Mouse (Mus musculus): Measurements from ENCODE around the gene Smok3a. TPM values are rescaled to one million over a fixed set of nuclear protein-coding genes. Genes with fewer than 3 reads are reported as not detected.
A peak's percentile ranks its signal among the peaks of the same experiment; 100 is the strongest.
"Not testable (repeated sequence)": the region's sequence is repeated elsewhere in the genome, so short reads cannot be mapped to it uniquely, and the experiment has no call there.

The Smok3a gene
- total and polyA plus RNA-seq, 2 experiments, result not detected

GRCm38 (mm10) chr5:138016997-138017396 is 4.1 kb upstream of the Smok3a start:
- Histone ChIP-seq H3K4me3 (ENCODE audit: insufficient read depth, low read depth, low read length) (no peak overlapping the region), H3K36me3 (ENCODE audit: control insufficient read depth, insufficient read depth, low read length) (no peaks in the 10 kb centered on the region), H3K27me3 (ENCODE audit: control insufficient read depth, insufficient read depth, low read length) (no peaks in the 10 kb centered on the region), H3K4me1 (ENCODE audit: control insufficient read depth, insufficient read depth, low read length) (peaks cover 10% of the 10 kb centered on the region), H3K79me2 (ENCODE audit: control insufficient read depth, insufficient read depth, low read length) (no peaks in the 10 kb centered on the region), H3K27ac (replicated peaks; ENCODE audit: insufficient read depth, low read depth, low read length) (no peak overlapping the region), H3K9ac (ENCODE audit: low read depth, low read length) (no peak overlapping the region)
- DNase-seq (ENCODE audit: extremely low read depth, low read depth, low spot score), result no peak
- TF ChIP-seq POLR2A (IDR thresholded peaks at IDR 0.05; ENCODE audit: extremely low read depth, insufficient read depth, low read length) (no peak), CTCF (IDR thresholded peaks at IDR 0.05; ENCODE audit: low read depth, low read length) (no peak)

- peak overlapping the region; percentile 75 for H3K27ac ChIP-seq (replicated peaks; ENCODE audit: insufficient read depth, low read depth, low read length)
- H3K79me2 ChIP-seq (ENCODE audit: control insufficient read depth, insufficient read depth, low read length); H3K27me3 ChIP-seq (ENCODE audit: control insufficient read depth, insufficient read depth, low read length); H3K4me3 ChIP-seq (ENCODE audit: insufficient read depth, low read depth, low read length); H3K9ac ChIP-seq (ENCODE audit: low read depth, low read length); H3K4me1 ChIP-seq (ENCODE audit: control insufficient read depth, insufficient read depth, low read length); H3K36me3 ChIP-seq (ENCODE audit: control insufficient read depth, insufficient read depth, low read length): not testable (repeated sequence)
- 40% methylated on average over 4 of the region's 4 CpGs for WGBS
- DNase-seq (ENCODE audit: extremely low read depth, low read depth, low spot score), result peak; percentile 89
Measured at GRCm38 (mm10) chr5:138019577-138019976, 1.5 kb upstream of the Smok3a start.

GRCm38 (mm10) chr5:138052894-138053293 is 31.8 kb downstream of the Smok3a start, which contains the start of gene Smok3c:
Gene Smok3c (plus strand): TSS chr5:138053194.
- no CpG with 5 or more reads among the region's 5 CpGs for WGBS
- not testable (repeated sequence) for H3K36me3 ChIP-seq (ENCODE audit: control insufficient read depth, insufficient read depth, low read length); H3K27ac ChIP-seq (replicated peaks; ENCODE audit: insufficient read depth, low read depth, low read length); H3K9ac ChIP-seq (ENCODE audit: low read depth, low read length); H3K4me1 ChIP-seq (ENCODE audit: control insufficient read depth, insufficient read depth, low read length); H3K27me3 ChIP-seq (ENCODE audit: control insufficient read depth, insufficient read depth, low read length); H3K4me3 ChIP-seq (ENCODE audit: insufficient read depth, low read depth, low read length); DNase-seq (ENCODE audit: extremely low read depth, low read depth, low spot score); H3K79me2 ChIP-seq (ENCODE audit: control insufficient read depth, insufficient read depth, low read length)

DNA sequence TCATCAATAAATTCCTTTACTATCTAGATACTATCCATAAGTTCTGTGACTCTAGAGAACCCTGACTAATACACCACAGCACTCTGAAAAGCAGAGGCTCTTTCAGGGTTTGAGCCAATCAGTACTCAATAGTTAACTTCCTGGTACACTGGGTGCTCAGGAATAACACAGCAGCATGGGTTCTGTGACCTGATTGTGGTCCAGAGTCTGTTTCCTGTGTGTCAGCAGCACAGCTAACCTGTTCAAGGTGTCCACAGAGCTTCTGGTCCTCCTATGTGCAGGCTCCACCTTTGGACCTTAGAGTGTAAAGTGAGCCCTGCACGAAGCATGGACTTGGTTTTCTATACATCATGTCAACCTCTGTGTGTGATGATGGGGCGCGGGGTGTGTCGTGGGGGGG is 52.7 kb downstream of the Smok3a start:
- Histone ChIP-seq H3K9ac (ENCODE audit: low read depth, low read length) (no peak overlapping the region), H3K4me1 (ENCODE audit: control insufficient read depth, insufficient read depth, low read length) (peaks cover 9% of the 10 kb centered on the region), H3K4me3 (ENCODE audit: insufficient read depth, low read depth, low read length) (no peak overlapping the region), H3K36me3 (ENCODE audit: control insufficient read depth, insufficient read depth, low read length) (no peaks in the 10 kb centered on the region), H3K79me2 (ENCODE audit: control insufficient read depth, insufficient read depth, low read length) (no peaks in the 10 kb centered on the region), H3K27ac (replicated peaks; ENCODE audit: insufficient read depth, low read depth, low read length) (no peak overlapping the region), H3K27me3 (ENCODE audit: control insufficient read depth, insufficient read depth, low read length) (no peaks in the 10 kb centered on the region)
- TF ChIP-seq POLR2A (IDR thresholded peaks at IDR 0.05; ENCODE audit: extremely low read depth, insufficient read depth, low read length) (no peak), CTCF (IDR thresholded peaks at IDR 0.05; ENCODE audit: low read depth, low read length) (no peak)
- no peak for DNase-seq (ENCODE audit: extremely low read depth, low read depth, low spot score)
- 87% methylated on average over 4 of the region's 4 CpGs for WGBS

DNA sequence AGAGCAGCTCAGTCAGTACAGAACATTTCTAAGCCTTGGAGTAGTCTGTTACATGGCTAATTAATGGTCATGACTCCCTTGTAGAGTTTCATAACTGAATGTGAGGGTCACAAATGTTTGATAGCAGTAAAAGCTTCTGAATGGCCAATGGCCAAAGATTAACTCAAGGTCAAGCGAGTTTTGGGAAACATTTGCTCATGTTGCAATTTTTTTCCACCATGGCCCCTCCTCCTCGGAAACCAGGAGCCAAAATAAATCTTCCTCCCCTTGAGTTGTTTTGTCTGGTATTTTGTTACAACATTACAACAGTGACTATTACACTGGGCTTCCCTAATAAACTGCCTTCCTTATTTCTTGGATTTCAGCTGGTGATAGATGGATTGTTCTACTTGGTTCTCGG is 54.6 kb downstream of the Smok3a start:
- Histone ChIP-seq H3K79me2 (ENCODE audit: control insufficient read depth, insufficient read depth, low read length) (no peaks in the 10 kb centered on the region), H3K9ac (ENCODE audit: low read depth, low read length) (peak overlapping the region; percentile 68), H3K36me3 (ENCODE audit: control insufficient read depth, insufficient read depth, low read length) (no peaks in the 10 kb centered on the region), H3K27ac (replicated peaks; ENCODE audit: insufficient read depth, low read depth, low read length) (peak overlapping the region; percentile 100), H3K4me3 (ENCODE audit: insufficient read depth, low read depth, low read length) (no peak overlapping the region), H3K27me3 (ENCODE audit: control insufficient read depth, insufficient read depth, low read length) (no peaks in the 10 kb centered on the region), H3K4me1 (ENCODE audit: control insufficient read depth, insufficient read depth, low read length) (peaks cover 11% of the 10 kb centered on the region)
- peak; percentile 98 for DNase-seq (ENCODE audit: extremely low read depth, low read depth, low spot score)
- WGBS, result 12% methylated on average over 3 of the region's 3 CpGs
- no peak for TF ChIP-seq CTCF (IDR thresholded peaks at IDR 0.05; ENCODE audit: low read depth, low read length)
- TF ChIP-seq POLR2A (IDR thresholded peaks at IDR 0.05; ENCODE audit: extremely low read depth, insufficient read depth, low read length), result no peak

GRCm38 (mm10) chr5:138076148-138076547 is 55.1 kb downstream of the Smok3a start:
- no peaks in the 10 kb centered on the region for H3K36me3 ChIP-seq (ENCODE audit: control insufficient read depth, insufficient read depth, low read length)
- no peaks in the 10 kb centered on the region for H3K79me2 ChIP-seq (ENCODE audit: control insufficient read depth, insufficient read depth, low read length)
- H3K4me3 ChIP-seq (ENCODE audit: insufficient read depth, low read depth, low read length), result no peak overlapping the region
- WGBS, result 11% methylated on average over 2 of the region's 2 CpGs
- peaks cover 11% of the 10 kb centered on the region for H3K4me1 ChIP-seq (ENCODE audit: control insufficient read depth, insufficient read depth, low read length)
- H3K9ac ChIP-seq (ENCODE audit: low read depth, low read length), result peak overlapping the region; percentile 68
- no peaks in the 10 kb centered on the region for H3K27me3 ChIP-seq (ENCODE audit: control insufficient read depth, insufficient read depth, low read length)
- no peak for TF ChIP-seq POLR2A (IDR thresholded peaks at IDR 0.05; ENCODE audit: extremely low read depth, insufficient read depth, low read length)
- no peak for TF ChIP-seq CTCF (IDR thresholded peaks at IDR 0.05; ENCODE audit: low read depth, low read length)
- peak overlapping the region; percentile 100 for H3K27ac ChIP-seq (replicated peaks; ENCODE audit: insufficient read depth, low read depth, low read length)
- peak; percentile 99 for DNase-seq (ENCODE audit: extremely low read depth, low read depth, low spot score)

Data from liver, adult 2 months (tissue).